Mouse (Mus musculus) kidney, embryonic 15.5 days (tissue): ENCODE data around the gene Slc11a1. TPM values are rescaled to one million over a fixed set of nuclear protein-coding genes. Genes with fewer than 3 reads are reported as not detected.
A peak's percentile ranks its signal among the peaks of the same experiment; 100 is the strongest.
"Not testable (repeated sequence)": the region's sequence is repeated elsewhere in the genome, so short reads cannot be mapped to it uniquely, and the experiment has no call there.

ENCODE experiments used
- ATAC-seq: fragments of 200-750 bp; cut with Nextera tagmentation; replicated peaks from 2 replicates; pipeline ENCODE4 v1.8.0; 2017; ENCODE audit warnings: moderate TSS enrichment; ENCODE audit not compliant: low FRiP score
- H3K27ac ChIP-seq: fragments of 300-500 bp; sonication (generic); 2 replicates; pipeline ENCODE4 v1.5.1; 2015; ENCODE audit warnings: mild to moderate bottlenecking, inconsistent platforms
- H3K27me3 ChIP-seq: fragments of 300-500 bp; sonication (generic); 2 replicates; pipeline ENCODE4 v1.6.1; 2015; ENCODE audit warnings: inconsistent platforms
- H3K36me3 ChIP-seq: fragments of 300-500 bp; sonication (generic); 2 replicates; pipeline ENCODE4 v1.6.1; 2015; ENCODE audit warnings: inconsistent platforms
- H3K4me1 ChIP-seq: fragments of 300-500 bp; sonication (generic); 2 replicates; pipeline ENCODE4 v1.6.1; 2015; ENCODE audit warnings: inconsistent platforms
- H3K4me2 ChIP-seq: fragments of 300-500 bp; sonication (generic); 2 replicates; pipeline ENCODE4 v1.6.1; 2015; ENCODE audit warnings: moderate library complexity, mild to moderate bottlenecking, inconsistent platforms
- H3K4me3 ChIP-seq: fragments of 300-500 bp; sonication (generic); replicated peaks from 2 replicates; pipeline ENCODE4 v1.5.1; 2015; ENCODE audit warnings: mild to moderate bottlenecking, inconsistent platforms
- H3K9ac ChIP-seq: fragments of 300-500 bp; sonication (generic); 2 replicates; pipeline ENCODE4 v1.6.1; 2015; ENCODE audit warnings: mild to moderate bottlenecking, inconsistent platforms
- H3K9me3 ChIP-seq: fragments of 300-500 bp; sonication (generic); replicated peaks from 2 replicates; pipeline ENCODE4 v1.6.1; 2016; ENCODE audit warnings: inconsistent platforms
- WGBS: fragments of 180-500 bp; shearing (Covaris S2); methylation state at CpG from one replicate; pipeline ENCODE4 v1.1.7; 2015; ENCODE audit warnings: mixed read lengths; 5-methylcytosine and 5-hydroxymethylcytosine counted together
- polyA plus RNA-seq: library from polyadenylated mRNA; unstranded; fragments of >200 nt; fragmentation: Nextera tagmentation; extraction: Ambion mirVana; gene quantifications from 2 replicates; pipeline ENCODE4 v1.2.1, GENCODE M21; 2015

Slc11a1 gene
- polyA plus RNA-seq, 1 experiment from 2014 or later = 5.9 TPM

- H3K36me3 ChIP-seq = peaks cover 24% of the 10 kb centered on the region
- peak; percentile 71 for ATAC-seq
- 2% methylated on average over 49 of the region's 51 CpGs for WGBS
- H3K9me3 ChIP-seq = no peaks in the 10 kb centered on the region
- H3K27me3 ChIP-seq = no peaks in the 10 kb centered on the region
- H3K4me2 ChIP-seq = peak within 1 kb of the TSS; percentile 93
- H3K27ac ChIP-seq = peak within 1 kb of the TSS; percentile 98
- H3K4me1 ChIP-seq = peaks cover 59% of the 10 kb centered on the region
- peak within 1 kb of the TSS; percentile 97 for H3K4me3 ChIP-seq
- peak within 1 kb of the TSS; percentile 99 for H3K9ac ChIP-seq
Measured at GRCm38 (mm10) chr1:74390924-74391748, 16.1 kb downstream of the Slc11a1 start, which contains the start of gene Ctdsp1. Gene Ctdsp1, plus strand, starts transcription at chr1:74391509.

- WGBS = under 1% methylated on average over 58 of the region's 63 CpGs
- H3K27ac ChIP-seq = peak overlapping the region; percentile 98
- no peaks in the 10 kb centered on the region for H3K9me3 ChIP-seq
- peak overlapping the region; percentile 97 for H3K4me3 ChIP-seq
- peak overlapping the region; percentile 99 for H3K9ac ChIP-seq
- peak overlapping the region; percentile 93 for H3K4me2 ChIP-seq
- H3K36me3 ChIP-seq = peaks cover 24% of the 10 kb centered on the region
- ATAC-seq = peak; percentile 49
- H3K4me1 ChIP-seq = peaks cover 60% of the 10 kb centered on the region
- no peaks in the 10 kb centered on the region for H3K27me3 ChIP-seq
Measured at GRCm38 (mm10) chr1:74391844-74392441, 16.9 kb downstream of the Slc11a1 start.

GRCm38 (mm10) chr1:74392446-74392994 lies 17.5 kb downstream of the Slc11a1 start:
- Histone ChIP-seq H3K9ac (peak overlapping the region; percentile 99), H3K4me2 (peak overlapping the region; percentile 93), H3K4me1 (peaks cover 60% of the 10 kb centered on the region), H3K27ac (peak overlapping the region; percentile 98), H3K36me3 (peaks cover 24% of the 10 kb centered on the region), H3K27me3 (no peaks in the 10 kb centered on the region), H3K4me3 (peak overlapping the region; percentile 97), H3K9me3 (no peaks in the 10 kb centered on the region)
- under 1% methylated on average over 16 of the region's 16 CpGs for WGBS
- ATAC-seq = peak; percentile 14

GRCm38 (mm10) chr1:74393010-74393409 lies 18.0 kb downstream of the Slc11a1 start:
- no peaks in the 10 kb centered on the region for H3K9me3 ChIP-seq
- ATAC-seq = no peak
- H3K4me3 ChIP-seq = peak overlapping the region; percentile 97
- H3K9ac ChIP-seq = peak overlapping the region; percentile 99
- H3K27me3 ChIP-seq = no peaks in the 10 kb centered on the region
- 42% methylated on average over 7 of the region's 7 CpGs for WGBS
- peaks cover 60% of the 10 kb centered on the region for H3K4me1 ChIP-seq
- peak overlapping the region; percentile 98 for H3K27ac ChIP-seq
- H3K36me3 ChIP-seq = peaks cover 24% of the 10 kb centered on the region
- peak overlapping the region; percentile 93 for H3K4me2 ChIP-seq

GRCm38 (mm10) chr1:74393697-74394096 lies 18.7 kb downstream of the Slc11a1 start:
- Histone ChIP-seq H3K4me3 (peak overlapping the region; percentile 97; the same call in 1 of the 2 replicates), H3K9me3 (no peaks in the 10 kb centered on the region), H3K27me3 (no peaks in the 10 kb centered on the region), H3K36me3 (peaks cover 24% of the 10 kb centered on the region), H3K27ac (peak overlapping the region; percentile 98; the same call in 1 of the 2 replicates), H3K4me1 (peaks cover 62% of the 10 kb centered on the region), H3K9ac (no peak overlapping the region), H3K4me2 (peak overlapping the region; percentile 93; the same call in 1 of the 2 replicates)
- no peak for ATAC-seq
- WGBS = 85% methylated on average over 9 of the region's 9 CpGs

GRCm38 (mm10) chr1:74394311-74394710 lies 19.3 kb downstream of the Slc11a1 start:
- H3K27ac ChIP-seq = no peak overlapping the region
- H3K4me1 ChIP-seq = peaks cover 60% of the 10 kb centered on the region
- peaks cover 24% of the 10 kb centered on the region for H3K36me3 ChIP-seq
- ATAC-seq = no peak
- H3K9me3 ChIP-seq = no peaks in the 10 kb centered on the region
- H3K4me2 ChIP-seq = no peak overlapping the region
- no peak overlapping the region for H3K9ac ChIP-seq
- no peak overlapping the region for H3K4me3 ChIP-seq
- 90% methylated on average over 9 of the region's 9 CpGs for WGBS
- H3K27me3 ChIP-seq = no peaks in the 10 kb centered on the region

GRCm38 (mm10) chr1:74394858-74395257 lies 19.9 kb downstream of the Slc11a1 start:
- peaks cover 24% of the 10 kb centered on the region for H3K36me3 ChIP-seq
- no peak overlapping the region for H3K4me3 ChIP-seq
- H3K4me1 ChIP-seq = peaks cover 55% of the 10 kb centered on the region
- H3K27ac ChIP-seq = no peak overlapping the region
- no peak overlapping the region for H3K9ac ChIP-seq
- H3K4me2 ChIP-seq = no peak overlapping the region
- no peaks in the 10 kb centered on the region for H3K9me3 ChIP-seq
- ATAC-seq = no peak
- WGBS = 92% methylated on average over 15 of the region's 15 CpGs
- no peaks in the 10 kb centered on the region for H3K27me3 ChIP-seq

- Histone ChIP-seq H3K27me3 (no peaks in the 10 kb centered on the region), H3K4me3 (no peak overlapping the region), H3K36me3 (peaks cover 24% of the 10 kb centered on the region), H3K4me2 (no peak overlapping the region), H3K27ac (no peak overlapping the region), H3K9me3 (no peaks in the 10 kb centered on the region), H3K9ac (no peak overlapping the region), H3K4me1 (peaks cover 51% of the 10 kb centered on the region)
- no peak for ATAC-seq
- 88% methylated on average over 13 of the region's 13 CpGs for WGBS
Measured at GRCm38 (mm10) chr1:74395290-74395689, 20.3 kb downstream of the Slc11a1 start.

- ATAC-seq, H3K9ac ChIP-seq, H3K27me3 ChIP-seq, H3K9me3 ChIP-seq: not testable (repeated sequence)
- H3K4me3 ChIP-seq = peak overlapping the region; percentile 48
- H3K36me3 ChIP-seq = peaks cover 24% of the 10 kb centered on the region
- peak overlapping the region; percentile 97 for H3K27ac ChIP-seq
- 9% methylated on average over 12 of the region's 12 CpGs for WGBS
- peak overlapping the region; percentile 90 for H3K4me2 ChIP-seq
- H3K4me1 ChIP-seq = peaks cover 43% of the 10 kb centered on the region
Measured at GRCm38 (mm10) chr1:74396456-74397222, 21.6 kb downstream of the Slc11a1 start.

- Histone ChIP-seq H3K9me3 (no peaks in the 10 kb centered on the region), H3K36me3 (peaks cover 24% of the 10 kb centered on the region), H3K27me3 (no peaks in the 10 kb centered on the region), H3K4me2 (peak overlapping the region; percentile 90), H3K4me1 (peaks cover 43% of the 10 kb centered on the region), H3K27ac (peak overlapping the region; percentile 97), H3K4me3 (peak overlapping the region; percentile 48), H3K9ac (peak overlapping the region; percentile 55)
- ATAC-seq = peak; percentile 95
- WGBS = under 1% methylated on average over 41 of the region's 41 CpGs
Measured at GRCm38 (mm10) chr1:74397268-74397918, 22.4 kb downstream of the Slc11a1 start.

GRCm38 (mm10) chr1:74397919-74398451 lies 23.0 kb downstream of the Slc11a1 start:
- Histone ChIP-seq H3K9ac (peak overlapping the region; percentile 55), H3K4me2 (peak overlapping the region; percentile 90), H3K4me3 (peak overlapping the region; percentile 48), H3K27me3 (no peaks in the 10 kb centered on the region), H3K9me3 (no peaks in the 10 kb centered on the region), H3K27ac (peak overlapping the region; percentile 97), H3K4me1 (peaks cover 38% of the 10 kb centered on the region), H3K36me3 (peaks cover 24% of the 10 kb centered on the region)
- WGBS = 3% methylated on average over 11 of the region's 11 CpGs
- peak; percentile 57 for ATAC-seq
